Mouse (Mus musculus): ENCODE measurements around the gene Prkcd. TPM values are rescaled to one million over a fixed set of nuclear protein-coding genes. Genes with fewer than 3 reads are reported as not detected.

The Prkcd gene
- polyA plus RNA-seq, 1 experiment from 2014 or later, result 34.6 TPM

DNA sequence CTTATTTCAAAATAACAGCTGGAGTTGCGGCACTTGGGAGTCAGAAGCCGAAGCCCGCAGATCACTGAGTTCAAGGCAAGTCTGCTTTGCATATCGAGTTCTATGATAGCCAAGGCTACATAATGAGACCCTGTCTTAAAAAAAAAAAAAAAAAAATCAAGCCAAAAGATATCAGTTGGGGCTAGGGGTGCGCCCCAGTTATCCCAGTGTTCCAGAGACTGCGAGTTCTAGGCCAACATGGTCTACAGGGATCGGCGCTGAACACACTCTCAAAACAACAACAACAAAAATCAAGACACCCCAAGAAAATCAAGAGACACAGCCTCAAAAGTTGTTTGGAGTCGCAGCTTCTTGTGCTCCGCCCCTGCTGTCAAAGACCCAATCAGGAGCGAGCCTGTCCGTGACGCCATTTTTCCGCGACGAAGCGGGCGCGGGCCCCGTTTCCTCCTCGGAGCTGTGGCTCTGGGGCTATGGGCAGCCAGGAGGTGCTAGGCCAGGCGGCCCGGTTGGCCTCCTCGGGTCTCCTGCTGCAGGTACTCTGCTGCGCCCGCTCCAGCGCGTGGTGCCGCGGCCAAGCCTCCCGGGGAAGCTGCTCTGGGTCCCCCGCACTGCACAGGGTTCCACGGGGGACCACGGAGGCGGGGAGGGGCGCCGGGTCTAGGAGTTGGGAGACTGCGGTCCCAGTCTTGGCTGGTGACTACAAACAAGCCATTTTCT, 28.1 kb upstream of the Prkcd start, which contains the start of gene Rft1:
TSS of gene Rft1 (plus strand) at position 418 of the 717 bp plus-strand sequence.
- H3K36me3 ChIP-seq (ENCODE audit: control insufficient read depth, insufficient read depth), result no peaks in the 10 kb centered on the region; the same call in 1 of the 2 replicates
- H3K4me3 ChIP-seq (replicated peaks; ENCODE audit: low read length), result peak within 1 kb of the TSS; percentile 93
- H3K27me3 ChIP-seq (replicated peaks; ENCODE audit: control insufficient read depth, insufficient read depth, low read length), result no peaks in the 10 kb centered on the region
- H3K4me1 ChIP-seq (replicated peaks; ENCODE audit: control insufficient read depth, insufficient read depth, low read length), result peaks cover 8% of the 10 kb centered on the region
- H3K9me3 ChIP-seq (ENCODE audit: control insufficient read depth, low read length), result no peaks in the 10 kb centered on the region
- peak within 1 kb of the TSS; percentile 49 for H3K4me2 ChIP-seq (ENCODE audit: low read length)
- ATAC-seq, result peak; percentile 95
- H3K9ac ChIP-seq (replicated peaks; ENCODE audit: low read depth, low read length), result peak within 1 kb of the TSS; percentile 97
- 1% methylated on average over 38 of the region's 38 CpGs for WGBS
- peak within 1 kb of the TSS; percentile 84 for H3K27ac ChIP-seq (ENCODE audit: low read length)

- ATAC-seq, result peak; percentile 62
- Histone ChIP-seq H3K4me2 (ENCODE audit: low read length) (no peak overlapping the region), H3K9ac (replicated peaks; ENCODE audit: low read depth, low read length) (no peak overlapping the region), H3K36me3 (ENCODE audit: control insufficient read depth, insufficient read depth) (no peaks in the 10 kb centered on the region), H3K27ac (ENCODE audit: low read length) (no peak overlapping the region), H3K27me3 (replicated peaks; ENCODE audit: control insufficient read depth, insufficient read depth, low read length) (no peaks in the 10 kb centered on the region), H3K9me3 (ENCODE audit: control insufficient read depth, low read length) (no peaks in the 10 kb centered on the region), H3K4me1 (replicated peaks; ENCODE audit: control insufficient read depth, insufficient read depth, low read length) (peaks cover 8% of the 10 kb centered on the region), H3K4me3 (replicated peaks; ENCODE audit: low read length) (no peak overlapping the region)
- 22% methylated on average over 4 of the region's 4 CpGs for WGBS
These were observed 25.0 kb upstream of the Prkcd start for GRCm38 (mm10) chr14:30650969-30651368.

- H3K9ac ChIP-seq (replicated peaks; ENCODE audit: low read depth, low read length), result no peak overlapping the region
- no peak overlapping the region for H3K27ac ChIP-seq (ENCODE audit: low read length)
- H3K4me3 ChIP-seq (replicated peaks; ENCODE audit: low read length), result no peak overlapping the region
- no peak overlapping the region for H3K4me2 ChIP-seq (ENCODE audit: low read length)
- H3K36me3 ChIP-seq (ENCODE audit: control insufficient read depth, insufficient read depth), result no peaks in the 10 kb centered on the region
- H3K9me3 ChIP-seq (ENCODE audit: control insufficient read depth, low read length), result no peaks in the 10 kb centered on the region
- H3K4me1 ChIP-seq (replicated peaks; ENCODE audit: control insufficient read depth, insufficient read depth, low read length), result peaks cover 4% of the 10 kb centered on the region
- 78% methylated on average over 8 of the region's 8 CpGs for WGBS
- H3K27me3 ChIP-seq (replicated peaks; ENCODE audit: control insufficient read depth, insufficient read depth, low read length), result no peaks in the 10 kb centered on the region
- no peak for ATAC-seq
These were observed 23.7 kb upstream of the Prkcd start for GRCm38 (mm10) chr14:30649745-30650144.

GRCm38 (mm10) chr14:30648478-30648877, 22.5 kb upstream of the Prkcd start:
- WGBS, result 56% methylated on average over 3 of the region's 3 CpGs

DNA sequence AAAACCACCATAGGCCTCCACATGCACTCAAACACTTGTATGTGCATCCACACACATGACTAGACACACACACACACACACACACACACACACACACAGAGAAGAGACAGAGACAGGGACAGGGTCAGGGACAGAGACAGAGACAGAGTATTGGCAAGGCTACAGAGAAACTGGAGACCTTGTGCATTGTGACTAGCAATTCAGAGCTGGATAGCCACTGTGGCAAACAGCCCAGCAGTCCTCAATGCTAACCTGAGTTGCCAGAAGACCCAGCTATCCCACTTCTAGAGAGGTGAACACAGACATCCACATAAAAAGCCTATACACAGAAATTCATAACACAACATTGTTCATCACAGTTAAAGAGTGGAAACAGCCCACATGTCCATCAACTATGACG, 20.5 kb upstream of the Prkcd start:
- Histone ChIP-seq H3K9me3 (ENCODE audit: control insufficient read depth, low read length) (no peaks in the 10 kb centered on the region), H3K4me2 (ENCODE audit: low read length) (no peak overlapping the region), H3K36me3 (ENCODE audit: control insufficient read depth, insufficient read depth) (no peaks in the 10 kb centered on the region), H3K27ac (ENCODE audit: low read length) (no peak overlapping the region), H3K4me3 (replicated peaks; ENCODE audit: low read length) (no peak overlapping the region), H3K9ac (replicated peaks; ENCODE audit: low read depth, low read length) (no peak overlapping the region), H3K27me3 (replicated peaks; ENCODE audit: control insufficient read depth, insufficient read depth, low read length) (no peaks in the 10 kb centered on the region), H3K4me1 (replicated peaks; ENCODE audit: control insufficient read depth, insufficient read depth, low read length) (no peaks in the 10 kb centered on the region)
- WGBS, result 67% methylated on average over 1 of the region's 1 CpGs
- ATAC-seq, result no peak

More at GRCm38 (mm10) chr14:30648478-30648877, 22.5 kb upstream of the Prkcd start:
- H3K27ac ChIP-seq (ENCODE audit: low read length), result no peak overlapping the region
- H3K4me2 ChIP-seq (ENCODE audit: low read length), result no peak overlapping the region
- no peak overlapping the region for H3K9ac ChIP-seq (replicated peaks; ENCODE audit: low read depth, low read length)
- no peak overlapping the region for H3K4me3 ChIP-seq (replicated peaks; ENCODE audit: low read length)
- H3K9me3 ChIP-seq (ENCODE audit: control insufficient read depth, low read length), result no peaks in the 10 kb centered on the region
- no peaks in the 10 kb centered on the region for H3K4me1 ChIP-seq (replicated peaks; ENCODE audit: control insufficient read depth, insufficient read depth, low read length)
- no peaks in the 10 kb centered on the region for H3K27me3 ChIP-seq (replicated peaks; ENCODE audit: control insufficient read depth, insufficient read depth, low read length)
- H3K36me3 ChIP-seq (ENCODE audit: control insufficient read depth, insufficient read depth), result no peaks in the 10 kb centered on the region
- no peak for ATAC-seq

- Histone ChIP-seq H3K27ac (ENCODE audit: low read length) (no peak overlapping the region), H3K4me3 (replicated peaks; ENCODE audit: low read length) (no peak overlapping the region), H3K9ac (replicated peaks; ENCODE audit: low read depth, low read length) (no peak overlapping the region), H3K4me2 (ENCODE audit: low read length) (no peak overlapping the region), H3K9me3 (ENCODE audit: control insufficient read depth, low read length) (no peaks in the 10 kb centered on the region), H3K4me1 (replicated peaks; ENCODE audit: control insufficient read depth, insufficient read depth, low read length) (no peaks in the 10 kb centered on the region), H3K36me3 (ENCODE audit: control insufficient read depth, insufficient read depth) (no peaks in the 10 kb centered on the region), H3K27me3 (replicated peaks; ENCODE audit: control insufficient read depth, insufficient read depth, low read length) (no peaks in the 10 kb centered on the region)
- 79% methylated on average over 8 of the region's 8 CpGs for WGBS
- no peak for ATAC-seq
These were observed 19.1 kb upstream of the Prkcd start for GRCm38 (mm10) chr14:30645066-30645465.

GRCm38 (mm10) chr14:30644026-30644425, 18.0 kb upstream of the Prkcd start:
- Histone ChIP-seq H3K4me3 (replicated peaks; ENCODE audit: low read length) (no peak overlapping the region), H3K27ac (ENCODE audit: low read length) (no peak overlapping the region), H3K4me2 (ENCODE audit: low read length) (no peak overlapping the region), H3K4me1 (replicated peaks; ENCODE audit: control insufficient read depth, insufficient read depth, low read length) (no peaks in the 10 kb centered on the region), H3K9me3 (ENCODE audit: control insufficient read depth, low read length) (no peaks in the 10 kb centered on the region), H3K9ac (replicated peaks; ENCODE audit: low read depth, low read length) (no peak overlapping the region), H3K27me3 (replicated peaks; ENCODE audit: control insufficient read depth, insufficient read depth, low read length) (no peaks in the 10 kb centered on the region), H3K36me3 (ENCODE audit: control insufficient read depth, insufficient read depth) (no peaks in the 10 kb centered on the region)
- WGBS, result 90% methylated on average over 2 of the region's 2 CpGs
- no peak for ATAC-seq

- Histone ChIP-seq H3K4me1 (replicated peaks; ENCODE audit: control insufficient read depth, insufficient read depth, low read length) (no peaks in the 10 kb centered on the region), H3K4me2 (ENCODE audit: low read length) (no peak overlapping the region), H3K4me3 (replicated peaks; ENCODE audit: low read length) (no peak overlapping the region), H3K36me3 (ENCODE audit: control insufficient read depth, insufficient read depth) (no peaks in the 10 kb centered on the region), H3K9ac (replicated peaks; ENCODE audit: low read depth, low read length) (no peak overlapping the region), H3K27me3 (replicated peaks; ENCODE audit: control insufficient read depth, insufficient read depth, low read length) (no peaks in the 10 kb centered on the region), H3K27ac (ENCODE audit: low read length) (no peak overlapping the region), H3K9me3 (ENCODE audit: control insufficient read depth, low read length) (no peaks in the 10 kb centered on the region)
- no peak for ATAC-seq
- WGBS, result 61% methylated on average over 2 of the region's 2 CpGs
These were observed 15.7 kb upstream of the Prkcd start for GRCm38 (mm10) chr14:30641748-30642147.

DNA sequence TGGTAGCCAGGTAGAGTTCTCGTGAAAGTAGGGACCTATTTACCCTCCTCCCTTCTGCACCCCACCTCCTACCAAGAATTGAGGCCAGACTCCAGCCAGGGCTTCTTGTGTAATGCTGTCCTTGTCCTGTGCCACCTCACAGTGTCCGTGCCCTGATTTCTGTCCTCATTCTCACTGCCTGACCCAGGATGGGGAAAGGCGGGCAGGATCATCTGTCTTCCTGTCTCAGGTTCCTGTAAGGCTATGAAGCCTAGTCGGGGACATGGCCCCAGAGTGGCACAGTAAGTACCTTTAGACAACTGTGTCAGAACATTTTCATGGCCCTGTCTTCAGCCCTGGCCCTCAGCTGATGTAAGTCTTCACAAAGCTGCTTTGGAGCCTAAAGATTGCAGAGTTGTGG, 12.7 kb upstream of the Prkcd start:
- H3K36me3 ChIP-seq (ENCODE audit: control insufficient read depth, insufficient read depth), result no peaks in the 10 kb centered on the region
- H3K4me3 ChIP-seq (replicated peaks; ENCODE audit: low read length), result no peak overlapping the region
- H3K9me3 ChIP-seq (ENCODE audit: control insufficient read depth, low read length), result no peaks in the 10 kb centered on the region
- H3K9ac ChIP-seq (replicated peaks; ENCODE audit: low read depth, low read length), result no peak overlapping the region
- H3K27ac ChIP-seq (ENCODE audit: low read length), result no peak overlapping the region
- no peak overlapping the region for H3K4me2 ChIP-seq (ENCODE audit: low read length)
- no peaks in the 10 kb centered on the region for H3K4me1 ChIP-seq (replicated peaks; ENCODE audit: control insufficient read depth, insufficient read depth, low read length)
- no peaks in the 10 kb centered on the region for H3K27me3 ChIP-seq (replicated peaks; ENCODE audit: control insufficient read depth, insufficient read depth, low read length)
- WGBS, result 85% methylated on average over 4 of the region's 4 CpGs
- no peak for ATAC-seq

Data from forebrain, embryonic 16.5 days (tissue).